Mouse (Mus musculus) frontal cortex, adult (tissue): ENCODE data around the gene Siglecf.

Experiments
- ATAC-seq: cut with Nextera tagmentation; 2 replicates; pipeline ENCODE4 v1.9.2; 2017; ENCODE audit warnings: mild to moderate bottlenecking, moderate library complexity, mixed read lengths; ENCODE audit not compliant: low TSS enrichment

Gene Siglecf

GRCm38 (mm10) chr7:43362021-43362420 is 10.9 kb downstream of the Siglecf start:
- ATAC-seq = no peak

GRCm38 (mm10) chr7:43378226-43378625 is 27.1 kb downstream of the Siglecf start:
- ATAC-seq = peak; percentile 55; the same call in 1 of the 2 replicates

- no peak for ATAC-seq
These were observed 41.4 kb downstream of the Siglecf start for GRCm38 (mm10) chr7:43392349-43393121.

- no peak for ATAC-seq
These were observed 48.4 kb downstream of the Siglecf start for GRCm38 (mm10) chr7:43399501-43399900.

- ATAC-seq = no peak
These were observed 51.6 kb downstream of the Siglecf start for GRCm38 (mm10) chr7:43402718-43403117.

GRCm38 (mm10) chr7:43407573-43407972 is 56.4 kb downstream of the Siglecf start:
- no peak for ATAC-seq

- no peak for ATAC-seq
These were observed 57.0 kb downstream of the Siglecf start, which contains the start of gene Siglecg for GRCm38 (mm10) chr7:43408131-43408553. Gene Siglecg, plus strand, starts transcription at chr7:43408204.

GRCm38 (mm10) chr7:43409084-43409483 is 57.9 kb downstream of the Siglecf start:
- no peak for ATAC-seq
